Mouse (Mus musculus) spleen, adult 2 months (tissue): ENCODE measurements around the gene C1qtnf9. TPM values are rescaled to one million over a fixed set of nuclear protein-coding genes. Genes with fewer than 3 reads are reported as not detected.

Source experiments
- DNase-seq, 2 experiments: peaks; one replicate each; pipeline versions ENCODE4 v3.0.0 to v3.0.0-alpha.2; 2012 to 2021; ENCODE audit warnings: low spot score in 2 of 2, low read depth in 1 of 2
- H3K27ac ChIP-seq: fragments of 200-500 bp; 2 replicates; pipeline ENCODE4 v1.5.1; 2012; ENCODE audit warnings: low read length, inconsistent platforms; ENCODE audit not compliant: insufficient read depth
- H3K27me3 ChIP-seq: fragments of 200-500 bp; 2 replicates; pipeline ENCODE4 v1.6.1; 2012; ENCODE audit warnings: mild to moderate bottlenecking, moderate library complexity, low read length, inconsistent platforms; ENCODE audit not compliant: control insufficient read depth, insufficient read depth
- H3K36me3 ChIP-seq: fragments of 200-500 bp; 2 replicates; pipeline ENCODE4 v1.6.1; 2012; ENCODE audit warnings: mild to moderate bottlenecking, low read length, inconsistent platforms; ENCODE audit not compliant: control insufficient read depth, insufficient read depth
- H3K4me1 ChIP-seq: fragments of 200-500 bp; 2 replicates; pipeline ENCODE4 v1.6.1; 2011; ENCODE audit warnings: inconsistent platforms; ENCODE audit not compliant: control insufficient read depth, insufficient read depth, insufficient read length
- H3K4me3 ChIP-seq: fragments of 200-500 bp; 2 replicates; pipeline ENCODE4 v1.5.1; 2011; ENCODE audit warnings: mild to moderate bottlenecking, inconsistent platforms; ENCODE audit not compliant: insufficient read depth, insufficient read length; ENCODE audit errors: extremely low read depth
- CTCF ChIP-seq: fragments of 200-500 bp; IDR thresholded peaks from 2 replicates; pipeline ENCODE4 v1.5.1; 2011; ENCODE audit warnings: mild to moderate bottlenecking, inconsistent platforms; ENCODE audit not compliant: insufficient read depth, insufficient read length, insufficient replicate concordance; ENCODE audit errors: extremely low read depth
- POLR2A ChIP-seq: fragments of 200-500 bp; IDR thresholded peaks from 2 replicates; pipeline ENCODE4 v1.6.1; 2011; ENCODE audit warnings: low read depth, low read length, inconsistent platforms
- WGBS: fragments of 180-500 bp; shearing (Covaris S2); methylation state at CpG from one replicate; pipeline ENCODE4 v1.1.7; 2018; 5-methylcytosine and 5-hydroxymethylcytosine counted together
- polyA plus RNA-seq: library from polyadenylated mRNA; depleted of rRNA; stranded (reverse); fragments of >200 nt; gene quantifications from 2 replicates; pipeline ENCODE4 v1.2.3, GENCODE M21; 2012

The C1qtnf9 gene
- polyA plus RNA-seq, 1 experiment, result 0.23 TPM

- Histone ChIP-seq H3K4me1 (peaks cover 54% of the 10 kb centered on the region; the same call in 1 of the 2 replicates), H3K4me3 (no peak overlapping the region), H3K36me3 (no peaks in the 10 kb centered on the region), H3K27ac (peak overlapping the region; percentile 82), H3K27me3 (no peaks in the 10 kb centered on the region)
- 52% methylated on average over 12 of the region's 12 CpGs for WGBS
- TF ChIP-seq CTCF (no peak), POLR2A (no peak)
- no peak for DNase-seq
Observed at GRCm38 (mm10) chr14:60739616-60740015, 28.3 kb upstream of the C1qtnf9 start.

- no peaks in the 10 kb centered on the region for H3K27me3 ChIP-seq
- H3K27ac ChIP-seq, result peak overlapping the region; percentile 62
- H3K4me3 ChIP-seq, result no peak overlapping the region
- TF ChIP-seq CTCF (no peak), POLR2A (no peak)
- H3K36me3 ChIP-seq, result 0 out of 2 replicates have a peak, but pooled peaks cover under 1% of the 10 kb centered on the region
- 55% methylated on average over 5 of the region's 5 CpGs for WGBS
- DNase-seq, result no peak
- peaks cover 49% of the 10 kb centered on the region; the same call in 1 of the 2 replicates for H3K4me1 ChIP-seq
Observed at GRCm38 (mm10) chr14:60740507-60740906, 27.4 kb upstream of the C1qtnf9 start.

- WGBS, result 73% methylated on average over 8 of the region's 8 CpGs
- H3K27me3 ChIP-seq, result no peaks in the 10 kb centered on the region
- H3K4me1 ChIP-seq, result peaks cover 46% of the 10 kb centered on the region; the same call in 1 of the 2 replicates
- no peak for TF ChIP-seq CTCF
- no peak for TF ChIP-seq POLR2A
- H3K36me3 ChIP-seq, result 0 out of 2 replicates have a peak, but pooled peaks cover 2% of the 10 kb centered on the region
- no peak for DNase-seq
- H3K27ac ChIP-seq, result peak overlapping the region; percentile 62
- H3K4me3 ChIP-seq, result no peak overlapping the region
Observed at GRCm38 (mm10) chr14:60741033-60741432, 26.9 kb upstream of the C1qtnf9 start.

GRCm38 (mm10) chr14:60741490-60741981 lies 26.4 kb upstream of the C1qtnf9 start:
- H3K4me1 ChIP-seq, result peaks cover 41% of the 10 kb centered on the region; the same call in 1 of the 2 replicates
- whole genome bisulfite sequencing, result 52% methylated on average over 6 of the region's 6 CpGs
- no peak overlapping the region for H3K4me3 ChIP-seq
- TF ChIP-seq POLR2A, result no peak
- no peak for TF ChIP-seq CTCF
- H3K27ac ChIP-seq, result peak overlapping the region; percentile 62
- peaks cover 3% of the 10 kb centered on the region; the same call in 1 of the 2 replicates for H3K36me3 ChIP-seq
- DNase-seq, result no peak
- H3K27me3 ChIP-seq, result no peaks in the 10 kb centered on the region

- no peak overlapping the region for H3K27ac ChIP-seq
- H3K27me3 ChIP-seq, result no peaks in the 10 kb centered on the region
- no peak for TF ChIP-seq POLR2A
- no peak for TF ChIP-seq CTCF
- H3K4me3 ChIP-seq, result no peak overlapping the region
- WGBS, result 84% methylated on average over 9 of the region's 9 CpGs
- H3K36me3 ChIP-seq, result peaks cover 17% of the 10 kb centered on the region
- DNase-seq, result no peak
- peaks cover 32% of the 10 kb centered on the region; the same call in 1 of the 2 replicates for H3K4me1 ChIP-seq
Observed at GRCm38 (mm10) chr14:60743681-60744080, 24.3 kb upstream of the C1qtnf9 start.

GRCm38 (mm10) chr14:60745201-60745600 lies 22.7 kb upstream of the C1qtnf9 start:
- Histone ChIP-seq H3K4me3 (no peak overlapping the region), H3K4me1 (peaks cover 26% of the 10 kb centered on the region; the same call in 1 of the 2 replicates), H3K36me3 (peaks cover 26% of the 10 kb centered on the region), H3K27me3 (no peaks in the 10 kb centered on the region), H3K27ac (no peak overlapping the region)
- DNase-seq, result no peak
- TF ChIP-seq POLR2A (no peak), CTCF (no peak)
- 74% methylated on average over 6 of the region's 6 CpGs for WGBS

GRCm38 (mm10) chr14:60746141-60746540 lies 21.8 kb upstream of the C1qtnf9 start:
- no peak for TF ChIP-seq CTCF
- no peak for TF ChIP-seq POLR2A
- H3K4me1 ChIP-seq, result peaks cover 17% of the 10 kb centered on the region; the same call in 1 of the 2 replicates
- WGBS, result 97% methylated on average over 10 of the region's 10 CpGs
- no peak overlapping the region for H3K27ac ChIP-seq
- H3K27me3 ChIP-seq, result no peaks in the 10 kb centered on the region
- no peak overlapping the region for H3K4me3 ChIP-seq
- no peak for DNase-seq
- peaks cover 32% of the 10 kb centered on the region for H3K36me3 ChIP-seq
